Comparison of ENCODE assay signal across 14 mouse cellular contexts in the genomic region with DNA sequence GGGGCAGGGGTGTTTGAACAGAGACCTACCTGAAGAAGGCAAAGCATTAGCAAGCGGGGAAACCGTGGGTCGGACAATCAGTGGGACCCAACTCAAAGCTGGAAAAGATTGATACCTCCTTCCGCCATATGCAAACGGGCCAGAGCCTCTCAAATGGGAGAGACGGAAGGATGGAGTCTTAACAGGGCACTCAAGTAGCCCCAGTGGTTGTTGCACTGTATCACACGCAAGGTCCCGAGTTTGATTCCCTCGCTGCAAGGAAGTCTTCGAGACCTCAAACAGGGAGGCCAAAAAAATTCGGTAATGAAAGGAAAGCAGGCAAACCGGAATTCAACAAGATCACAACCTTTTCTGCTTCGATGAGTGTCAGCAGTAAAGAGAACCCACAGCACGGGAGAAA.
"Had no signal": no experiment of that assay in that cellular context is flagged by ENCODE, and none has a peak within 500 bp of the region (broad histone marks: within the 10 kb centered on the region; RNA-seq: fewer than 3 reads in every experiment).

No protein-coding gene starts in this region.

- DNase-seq: lung, adult 18-20 months; lung, embryonic 14.5 days; lung, postnatal 10 days; lung, postnatal 4 days; midbrain, embryonic 14.5 days; right cerebral cortex, postnatal 14 days; thymus, adult 2 months; thymus, postnatal 25 days; thymus, postnatal 4 days had no signal

- H3K9me3 ChIP-seq: midbrain, embryonic 10.5 days; midbrain, embryonic 12.5 days; neural tube, embryonic 12.5 days; stomach, embryonic 15.5 days had no signal

- H3K36me3 ChIP-seq: midbrain, embryonic 12.5 days; neural tube, embryonic 12.5 days; stomach, embryonic 15.5 days had no signal

- H3K4me2 ChIP-seq: lung, embryonic 14.5 days; midbrain, embryonic 12.5 days; neural tube, embryonic 12.5 days; stomach, embryonic 15.5 days had no signal

- H3K9ac ChIP-seq: lung, embryonic 14.5 days; midbrain, embryonic 12.5 days; neural tube, embryonic 12.5 days; stomach, embryonic 15.5 days had no signal

- H3K27me3 ChIP-seq: midbrain, embryonic 12.5 days; neural tube, embryonic 12.5 days; stomach, embryonic 15.5 days had no signal

- H3K27ac ChIP-seq: midbrain, embryonic 12.5 days; neural tube, embryonic 12.5 days; stomach, embryonic 15.5 days; stomach, postnatal 0 days had no signal

- H3K4me3 ChIP-seq: midbrain, embryonic 10.5 days; midbrain, embryonic 12.5 days; neural tube, embryonic 12.5 days; stomach, embryonic 15.5 days had no signal
